13 mouse cellular contexts compared by ENCODE assay signal in the genomic region with DNA sequence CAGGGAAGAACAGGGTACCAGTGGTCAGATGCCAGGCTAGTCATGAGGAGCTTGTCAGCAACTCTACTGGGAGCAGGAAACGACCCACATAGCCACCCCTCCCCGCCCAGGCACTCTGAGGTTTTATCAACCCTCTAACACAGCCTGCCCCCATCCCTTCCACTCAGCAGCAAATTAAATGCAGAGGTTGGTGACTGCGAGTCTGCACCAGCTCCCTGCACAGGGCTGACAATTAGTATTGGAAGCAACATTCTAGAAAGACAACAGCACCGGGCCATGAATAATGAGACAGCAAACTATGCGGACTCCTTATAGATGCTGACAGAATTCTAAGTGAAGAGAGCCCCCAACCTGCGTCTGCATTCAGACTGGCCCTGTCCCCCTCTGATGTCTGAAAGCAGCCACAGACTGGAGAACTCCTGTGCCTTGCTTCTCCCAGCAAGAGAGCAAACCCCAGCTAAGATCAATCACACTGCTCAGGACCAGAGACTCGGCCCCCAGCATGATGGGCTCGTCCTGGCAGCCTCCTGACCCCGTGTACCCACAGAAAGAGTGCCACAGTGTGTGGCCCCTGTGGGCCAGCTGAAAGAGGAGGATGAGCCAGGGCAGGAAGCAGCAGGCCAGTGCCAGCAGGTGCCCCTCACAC. TPM values are rescaled to one million over a fixed set of nuclear protein-coding genes. Genes with fewer than 3 reads are reported as not detected.
DNase-seq lines count a peak whose midpoint lies in the region; ATAC-seq lines count a peak whose summit lies in the region.
"Had no signal": no experiment of that assay in that cellular context is flagged by ENCODE, and none has a peak within 500 bp of the region (broad histone marks: within the 10 kb centered on the region; RNA-seq: fewer than 3 reads in every experiment).

No protein-coding gene starts in this region.

- no peak overlapping the region for H3K4me3 ChIP-seq in forebrain, embryonic 12.5 days (replicated peaks)
- no peak overlapping the region for H3K4me3 ChIP-seq in forebrain, embryonic 14.5 days (ENCODE audit: low read depth, low read length)
- no peak overlapping the region for H3K4me3 ChIP-seq in neural tube, embryonic 12.5 days
- no peak overlapping the region for H3K4me3 ChIP-seq in neural tube, embryonic 15.5 days (replicated peaks)
- H3K4me3 ChIP-seq in hindbrain, embryonic 16.5 days (ENCODE audit: low read length): no peak overlapping the region
- no peak overlapping the region for H3K4me3 ChIP-seq in midbrain, embryonic 15.5 days

- no peaks in the 10 kb centered on the region for H3K36me3 ChIP-seq in forebrain, embryonic 12.5 days (replicated peaks)
- no peaks in the 10 kb centered on the region for H3K36me3 ChIP-seq in forebrain, embryonic 14.5 days (ENCODE audit: control insufficient read depth, insufficient read depth, low read length)
- H3K36me3 ChIP-seq in neural tube, embryonic 12.5 days: no peaks in the 10 kb centered on the region
- H3K36me3 ChIP-seq in neural tube, embryonic 15.5 days: no peaks in the 10 kb centered on the region
- no peaks in the 10 kb centered on the region for H3K36me3 ChIP-seq in hindbrain, embryonic 16.5 days (ENCODE audit: control insufficient read depth, insufficient read depth, low read length)
- no peaks in the 10 kb centered on the region for H3K36me3 ChIP-seq in midbrain, embryonic 15.5 days (replicated peaks)
- H3K36me3 ChIP-seq: G1E had no signal

- DNase-seq in forebrain, embryonic 14.5 days (ENCODE audit: low spot score): no peak
- no peak for DNase-seq in MN1 (ENCODE audit: low spot score)
- DNase-seq in cerebellum, adult 11 months: no peak
- DNase-seq: heart, postnatal 14 days had no signal

- H3K9ac ChIP-seq in forebrain, embryonic 12.5 days: no peak overlapping the region
- no peak overlapping the region for H3K9ac ChIP-seq in forebrain, embryonic 14.5 days (ENCODE audit: low read length)
- H3K9ac ChIP-seq in neural tube, embryonic 12.5 days: 0 out of 2 replicates have a peak overlapping the region, but pooled peaks have one; percentile 17
- no peak overlapping the region for H3K9ac ChIP-seq in neural tube, embryonic 15.5 days (replicated peaks)
- H3K9ac ChIP-seq in hindbrain, embryonic 16.5 days (ENCODE audit: low read depth, low read length): peak overlapping the region; percentile 20; the same call in 1 of the 2 replicates
- no peak overlapping the region for H3K9ac ChIP-seq in midbrain, embryonic 15.5 days
- H3K9ac ChIP-seq: liver, embryonic 14.5 days had no signal

- H3K27me3 ChIP-seq in forebrain, embryonic 12.5 days: no peaks in the 10 kb centered on the region
- H3K27me3 ChIP-seq in forebrain, embryonic 14.5 days (replicated peaks; ENCODE audit: control insufficient read depth, insufficient read depth, low read length): no peaks in the 10 kb centered on the region
- H3K27me3 ChIP-seq in neural tube, embryonic 12.5 days (replicated peaks): no peaks in the 10 kb centered on the region
- no peaks in the 10 kb centered on the region for H3K27me3 ChIP-seq in neural tube, embryonic 15.5 days (replicated peaks)
- H3K27me3 ChIP-seq in hindbrain, embryonic 16.5 days (replicated peaks; ENCODE audit: control insufficient read depth, insufficient read depth, low read length): no peaks in the 10 kb centered on the region
- H3K27me3 ChIP-seq in midbrain, embryonic 15.5 days (replicated peaks): no peaks in the 10 kb centered on the region

- H3K4me2 ChIP-seq in forebrain, embryonic 12.5 days: no peak overlapping the region
- H3K4me2 ChIP-seq in forebrain, embryonic 14.5 days (ENCODE audit: low read length): no peak overlapping the region
- H3K4me2 ChIP-seq in neural tube, embryonic 12.5 days (replicated peaks): no peak overlapping the region
- H3K4me2 ChIP-seq in neural tube, embryonic 15.5 days: no peak overlapping the region
- no peak overlapping the region for H3K4me2 ChIP-seq in hindbrain, embryonic 16.5 days (ENCODE audit: low read length)
- no peak overlapping the region for H3K4me2 ChIP-seq in midbrain, embryonic 15.5 days

- no peaks in the 10 kb centered on the region for H3K9me3 ChIP-seq in forebrain, embryonic 12.5 days
- H3K9me3 ChIP-seq in forebrain, embryonic 14.5 days (replicated peaks; ENCODE audit: control insufficient read depth, low read length): no peaks in the 10 kb centered on the region
- H3K9me3 ChIP-seq in neural tube, embryonic 12.5 days: no peaks in the 10 kb centered on the region
- H3K9me3 ChIP-seq in neural tube, embryonic 15.5 days (replicated peaks): no peaks in the 10 kb centered on the region
- H3K9me3 ChIP-seq in hindbrain, embryonic 16.5 days (ENCODE audit: control insufficient read depth, low read length): no peaks in the 10 kb centered on the region
- no peaks in the 10 kb centered on the region for H3K9me3 ChIP-seq in midbrain, embryonic 15.5 days
- H3K9me3 ChIP-seq: G1E had no signal

- peak overlapping the region; percentile 50; the same call in 1 of the 2 replicates for H3K27ac ChIP-seq in forebrain, embryonic 12.5 days
- no peak overlapping the region for H3K27ac ChIP-seq in forebrain, embryonic 14.5 days (ENCODE audit: low read depth, low read length)
- no peak overlapping the region for H3K27ac ChIP-seq in neural tube, embryonic 12.5 days
- H3K27ac ChIP-seq in neural tube, embryonic 15.5 days (replicated peaks): no peak overlapping the region; the same call in 1 of the 2 replicates
- H3K27ac ChIP-seq in hindbrain, embryonic 16.5 days (ENCODE audit: low read depth, low read length): peak overlapping the region; percentile 55; the same call in 1 of the 2 replicates
- peak overlapping the region; percentile 77 for H3K27ac ChIP-seq in midbrain, embryonic 15.5 days
- H3K27ac ChIP-seq: kidney, postnatal 0 days; liver, embryonic 14.5 days; macrophage had no signal

- ATAC-seq in forebrain, embryonic 12.5 days (ENCODE audit: low FRiP score): 0 out of 2 replicates have a peak, but pooled peaks have one; percentile 20
- no peak for ATAC-seq in forebrain, embryonic 14.5 days
- ATAC-seq in neural tube, embryonic 12.5 days (ENCODE audit: low FRiP score, low read depth): no peak
- ATAC-seq in neural tube, embryonic 15.5 days (ENCODE audit: low FRiP score): no peak
- ATAC-seq in hindbrain, embryonic 16.5 days: peak; percentile 76
- ATAC-seq in midbrain, embryonic 15.5 days (replicated peaks): peak; percentile 78

- peaks cover 19% of the 10 kb centered on the region for H3K4me1 ChIP-seq in forebrain, embryonic 12.5 days
- peaks cover 10% of the 10 kb centered on the region; the same call in 1 of the 2 replicates for H3K4me1 ChIP-seq in forebrain, embryonic 14.5 days (ENCODE audit: control insufficient read depth, insufficient read depth, low read length)
- H3K4me1 ChIP-seq in neural tube, embryonic 12.5 days: peaks cover 19% of the 10 kb centered on the region
- H3K4me1 ChIP-seq in neural tube, embryonic 15.5 days: peaks cover 22% of the 10 kb centered on the region
- peaks cover 11% of the 10 kb centered on the region for H3K4me1 ChIP-seq in hindbrain, embryonic 16.5 days (ENCODE audit: control insufficient read depth, insufficient read depth, low read depth, low read length)
- peaks cover 24% of the 10 kb centered on the region for H3K4me1 ChIP-seq in midbrain, embryonic 15.5 days

- WGBS in forebrain, embryonic 12.5 days: 11% methylated on average over 9 of the region's 9 CpGs
- WGBS in forebrain, embryonic 14.5 days: 12% methylated on average over 9 of the region's 9 CpGs
- WGBS in neural tube, embryonic 12.5 days: 11% methylated on average over 9 of the region's 9 CpGs
- WGBS in neural tube, embryonic 15.5 days: 13% methylated on average over 9 of the region's 9 CpGs
- 10% methylated on average over 9 of the region's 9 CpGs for WGBS in hindbrain, embryonic 16.5 days
- 8% methylated on average over 9 of the region's 9 CpGs for WGBS in midbrain, embryonic 15.5 days

RNA-seq across cellular contexts. Expression of gene Rph3al, which starts 7.7 kb away (rescaled TPM):
- polyA plus RNA-seq in forebrain, embryonic 12.5 days (2016; fragmentation: Nextera tagmentation; extraction: Ambion mirVana): 1.1 and 1.7 TPM in 2 replicates
- polyA plus RNA-seq in forebrain, embryonic 14.5 days (2014; fragmentation: Nextera tagmentation; extraction: Ambion mirVana): 1.6 and 2.8 TPM in 2 replicates
- polyA plus RNA-seq in neural tube, embryonic 12.5 days (2016; fragmentation: Nextera tagmentation; extraction: Ambion mirVana): 1.1 and 1.7 TPM in 2 replicates
- 2.3 and 3.1 TPM in 2 replicates for polyA plus RNA-seq in neural tube, embryonic 15.5 days (2015; fragmentation: Nextera tagmentation; extraction: Ambion mirVana)
- 3.1 and 3.4 TPM in 2 replicates for polyA plus RNA-seq in hindbrain, embryonic 16.5 days (2015; fragmentation: Nextera tagmentation; extraction: Ambion mirVana)
- polyA plus RNA-seq in midbrain, embryonic 15.5 days (2015; fragmentation: Nextera tagmentation; extraction: Ambion mirVana): 3.2 and 3.8 TPM in 2 replicates
- polyA plus RNA-seq: G1E, macrophage had no signal

RNA-seq across cellular contexts. Expression of gene 1700016K19Rik, which starts 53.8 kb away (rescaled TPM):
- polyA plus RNA-seq in forebrain, embryonic 12.5 days (2016; fragmentation: Nextera tagmentation; extraction: Ambion mirVana): 0.59 and 1.4 TPM in 2 replicates
- 1.8 and 2.5 TPM in 2 replicates for polyA plus RNA-seq in forebrain, embryonic 14.5 days (2014; fragmentation: Nextera tagmentation; extraction: Ambion mirVana)
- polyA plus RNA-seq in neural tube, embryonic 12.5 days (2016; fragmentation: Nextera tagmentation; extraction: Ambion mirVana): 0.28 TPM in 1 of 2 replicates, not detected in the other
- polyA plus RNA-seq in neural tube, embryonic 15.5 days (2015; fragmentation: Nextera tagmentation; extraction: Ambion mirVana): 2.9 and 3.3 TPM in 2 replicates
- 5.0 and 5.2 TPM in 2 replicates for polyA plus RNA-seq in hindbrain, embryonic 16.5 days (2015; fragmentation: Nextera tagmentation; extraction: Ambion mirVana)
- polyA plus RNA-seq in midbrain, embryonic 15.5 days (2015; fragmentation: Nextera tagmentation; extraction: Ambion mirVana): 4.8 and 5.5 TPM in 2 replicates
- polyA plus RNA-seq: G1E; liver, embryonic 14.5 days; macrophage had no signal

Comparison
In these comparisons a context has a peak if more than half of its experiments do, and no peak if none do; other contexts are left out.
1. ATAC-seq: peak in forebrain, embryonic 12.5 days (single experiment), hindbrain, embryonic 16.5 days (single experiment) and midbrain, embryonic 15.5 days (single experiment); none in forebrain, embryonic 14.5 days (single experiment), neural tube, embryonic 12.5 days (single experiment) and neural tube, embryonic 15.5 days (single experiment).
2. H3K27ac ChIP-seq: peak in forebrain, embryonic 12.5 days (single experiment), hindbrain, embryonic 16.5 days (single experiment) and midbrain, embryonic 15.5 days (single experiment); none in forebrain, embryonic 14.5 days (single experiment), neural tube, embryonic 12.5 days (single experiment) and neural tube, embryonic 15.5 days (single experiment).
3. H3K9ac ChIP-seq: peak in neural tube, embryonic 12.5 days (single experiment) and hindbrain, embryonic 16.5 days (single experiment); none in forebrain, embryonic 12.5 days (single experiment), forebrain, embryonic 14.5 days (single experiment), neural tube, embryonic 15.5 days (single experiment) and midbrain, embryonic 15.5 days (single experiment).